ENCODE assay signal across 27 mouse cellular contexts in genomic region chr12:69402594-69403167, GRCm38 (mm10). TPM values are rescaled to one million over a fixed set of nuclear protein-coding genes. Genes with fewer than 3 reads are reported as not detected.
"Had no signal": no experiment of that assay in that cellular context is flagged by ENCODE, and none has a peak within 500 bp of the region (broad histone marks: within the 10 kb centered on the region; RNA-seq: fewer than 3 reads in every experiment).

No protein-coding gene starts in this region.

- H3K9ac ChIP-seq: heart, embryonic 12.5 days; hindbrain, embryonic 12.5 days; hindbrain, embryonic 14.5 days; intestine, embryonic 15.5 days; limb, embryonic 13.5 days; limb, embryonic 15.5 days; liver, embryonic 12.5 days; liver, embryonic 14.5 days had no signal

- DNase-seq: gastrocnemius, adult 2 months; gastrocnemius, postnatal 10 days; gastrocnemius, postnatal 25 days; heart, adult 18-20 months; heart, postnatal 10 days; heart, postnatal 4 days; kidney, adult 18-20 months; kidney, adult 8-10 months; kidney, postnatal 10 days; kidney, postnatal 25 days; kidney, postnatal 4 days; left cerebral cortex, postnatal 4 days had no signal

- H3K4me3 ChIP-seq: gastrocnemius, adult 2 months; heart, embryonic 10.5 days; heart, embryonic 12.5 days; hindbrain, embryonic 10.5 days; hindbrain, embryonic 12.5 days; intestine, embryonic 15.5 days; layer of hippocampus, adult 2 months; left cerebral cortex, adult 2 months; limb, embryonic 13.5 days; limb, embryonic 15.5 days; liver, embryonic 12.5 days had no signal

- H3K9me3 ChIP-seq: heart, embryonic 10.5 days; heart, embryonic 12.5 days; hindbrain, embryonic 10.5 days; hindbrain, embryonic 12.5 days; intestine, embryonic 15.5 days; limb, embryonic 13.5 days; limb, embryonic 15.5 days; liver, embryonic 12.5 days had no signal

- H3K4me1 ChIP-seq: heart, embryonic 10.5 days; hindbrain, embryonic 10.5 days; hindbrain, embryonic 12.5 days; intestine, embryonic 15.5 days; liver, embryonic 12.5 days had no signal

- ATAC-seq: hindbrain, embryonic 16.5 days; intestine, embryonic 15.5 days; intestine, postnatal 0 days; liver, embryonic 12.5 days had no signal

- H3K36me3 ChIP-seq: heart, embryonic 10.5 days; heart, embryonic 12.5 days; hindbrain, embryonic 10.5 days; hindbrain, embryonic 12.5 days; intestine, embryonic 15.5 days; limb, embryonic 13.5 days; limb, embryonic 15.5 days; liver, embryonic 12.5 days had no signal

- H3K27me3 ChIP-seq: heart, embryonic 12.5 days; hindbrain, embryonic 12.5 days; intestine, embryonic 15.5 days; limb, embryonic 13.5 days; limb, embryonic 15.5 days; liver, embryonic 12.5 days had no signal

- H3K4me2 ChIP-seq: heart, embryonic 12.5 days; hindbrain, embryonic 12.5 days; hindbrain, embryonic 14.5 days; intestine, embryonic 15.5 days; limb, embryonic 13.5 days; limb, embryonic 15.5 days; liver, embryonic 12.5 days had no signal

- H3K27ac ChIP-seq: gastrocnemius, adult 2 months; heart, embryonic 10.5 days; hindbrain, embryonic 10.5 days; hindbrain, embryonic 12.5 days; hindbrain, embryonic 14.5 days; intestine, embryonic 15.5 days; layer of hippocampus, adult 2 months; left cerebral cortex, adult 2 months; limb, embryonic 13.5 days; limb, embryonic 15.5 days; liver, embryonic 12.5 days; liver, embryonic 14.5 days had no signal

RNA-seq across cellular contexts. Expression of gene Gm9887, which starts 30.4 kb away (rescaled TPM):
- total RNA-seq: gastrocnemius, adult 2 months; gastrocnemius, postnatal 25 days; granulocyte monocyte progenitor cell, adult 5-6 weeks had no signal
